Mouse (Mus musculus): ENCODE measurements around the gene Rhbdl3. TPM values are rescaled to one million over a fixed set of nuclear protein-coding genes. Genes with fewer than 3 reads are reported as not detected.
A peak's percentile ranks its signal among the peaks of the same experiment; 100 is the strongest.

Gene Rhbdl3
- total RNA-seq, 1 experiment, result 1.3 TPM

DNA sequence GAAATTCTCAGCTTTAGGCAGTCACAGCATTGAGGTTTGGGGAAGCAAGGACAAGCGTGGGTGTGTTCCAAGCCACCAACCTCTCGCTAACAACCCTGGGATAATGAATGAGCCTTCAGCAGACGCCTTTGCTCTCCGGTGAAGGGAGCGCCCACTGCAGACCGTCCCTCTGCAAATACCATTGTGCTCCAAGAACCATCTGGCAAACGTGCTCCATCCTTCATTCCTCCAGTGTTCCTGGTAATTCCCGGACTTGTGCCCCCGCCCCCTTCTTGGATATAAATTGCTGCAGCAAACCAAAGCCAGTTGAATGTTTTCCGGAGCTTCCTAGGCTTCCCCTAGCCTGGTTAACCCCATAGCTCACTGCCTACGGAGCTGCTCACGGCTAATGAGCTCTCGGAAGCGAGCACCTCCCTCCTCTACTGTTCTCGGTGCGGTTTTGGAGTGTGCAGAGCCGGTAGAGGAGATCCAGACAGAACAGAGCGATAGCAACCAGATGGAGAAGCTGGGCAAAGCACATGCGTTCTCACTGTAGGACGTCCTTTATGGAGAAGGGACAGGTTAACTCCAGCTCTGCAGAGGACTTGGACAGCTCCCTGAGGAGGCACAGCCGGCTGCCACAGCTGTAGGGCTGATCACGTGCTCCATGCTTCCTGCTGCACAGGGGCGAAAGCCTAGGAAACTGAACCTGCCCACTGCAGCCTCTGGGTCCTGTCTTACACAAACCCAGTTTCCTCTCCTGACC lies 10.8 kb upstream of the Rhbdl3 start:
- H3K4me3 ChIP-seq (ENCODE audit: insufficient read depth in 1 of 2, low read depth in 1 of 2, low read length in 2 of 2, poor library complexity in 1 of 2, severe bottlenecking in 1 of 2), result peak overlapping the region in 1 of 2 experiments; percentile 43; a peak in 2 of 4 replicates
- H3K9me3 ChIP-seq (ENCODE audit: control insufficient read depth, insufficient read depth, low read depth, low read length), result no peaks in the 10 kb centered on the region
- H3K36me3 ChIP-seq (ENCODE audit: control insufficient read depth, insufficient read depth, low read length, poor library complexity, severe bottlenecking), result no peaks in the 10 kb centered on the region
- H3K9ac ChIP-seq (ENCODE audit: insufficient read depth, low read depth, low read length, poor library complexity, severe bottlenecking), result no peak overlapping the region
- DNase-seq (ENCODE audit: low read depth, low spot score), result no peak
- in situ Hi-C loops (cut with MboI; ENCODE audit: low sequenced_read_pairs in 2 of 2, unreplicated experiment in 2 of 2), result no loop called here
- TF ChIP-seq HCFC1 (IDR thresholded peaks at IDR 0.05; ENCODE audit: borderline replicate concordance, insufficient read depth, low read length), result no peak
- H3K4me1 ChIP-seq (ENCODE audit: control insufficient read depth in 2 of 2, insufficient read depth in 2 of 2, low read length in 2 of 2, poor library complexity in 1 of 2), result peaks cover 2 to 5% of the 10 kb centered on the region in 2 experiments; a peak in 2 of 4 replicates
- H3K27ac ChIP-seq (ENCODE audit: insufficient read depth, low read depth, low read length, poor library complexity, severe bottlenecking), result no peak overlapping the region

GRCm38 (mm10) chr11:80291004-80291403 lies 9.7 kb upstream of the Rhbdl3 start:
- no peak overlapping the region for H3K27ac ChIP-seq (ENCODE audit: insufficient read depth, low read depth, low read length, poor library complexity, severe bottlenecking)
- no peaks in the 10 kb centered on the region for H3K36me3 ChIP-seq (ENCODE audit: control insufficient read depth, insufficient read depth, low read length, poor library complexity, severe bottlenecking)
- in situ Hi-C loops (cut with MboI; ENCODE audit: low sequenced_read_pairs in 2 of 2, unreplicated experiment in 2 of 2), result no loop called here
- H3K4me3 ChIP-seq (ENCODE audit: insufficient read depth in 1 of 2, low read depth in 1 of 2, low read length in 2 of 2, poor library complexity in 1 of 2, severe bottlenecking in 1 of 2), result no peak overlapping the region
- no peak for DNase-seq (ENCODE audit: low read depth, low spot score)
- H3K9me3 ChIP-seq (ENCODE audit: control insufficient read depth, insufficient read depth, low read depth, low read length), result no peaks in the 10 kb centered on the region
- H3K4me1 ChIP-seq (ENCODE audit: control insufficient read depth in 2 of 2, insufficient read depth in 2 of 2, low read length in 2 of 2, poor library complexity in 1 of 2), result peaks cover 2 to 5% of the 10 kb centered on the region in 2 experiments; a peak in 2 of 4 replicates
- no peak for TF ChIP-seq ZNF384 (IDR thresholded peaks at IDR 0.05; ENCODE audit: low read depth, low read length)
- no peak for TF ChIP-seq HCFC1 (IDR thresholded peaks at IDR 0.05; ENCODE audit: borderline replicate concordance, insufficient read depth, low read length)
- TF ChIP-seq ZC3H11A (IDR thresholded peaks at IDR 0.05; ENCODE audit: borderline replicate concordance, low read depth, low read length), result no peak
- TF ChIP-seq MAFK (IDR thresholded peaks at IDR 0.05; ENCODE audit: insufficient read depth, low read depth, low read length), result no peak
- TF ChIP-seq CHD2 (IDR thresholded peaks at IDR 0.05; ENCODE audit: low read depth, low read length), result no peak
- H3K9ac ChIP-seq (ENCODE audit: insufficient read depth, low read depth, low read length, poor library complexity, severe bottlenecking), result no peak overlapping the region

DNA sequence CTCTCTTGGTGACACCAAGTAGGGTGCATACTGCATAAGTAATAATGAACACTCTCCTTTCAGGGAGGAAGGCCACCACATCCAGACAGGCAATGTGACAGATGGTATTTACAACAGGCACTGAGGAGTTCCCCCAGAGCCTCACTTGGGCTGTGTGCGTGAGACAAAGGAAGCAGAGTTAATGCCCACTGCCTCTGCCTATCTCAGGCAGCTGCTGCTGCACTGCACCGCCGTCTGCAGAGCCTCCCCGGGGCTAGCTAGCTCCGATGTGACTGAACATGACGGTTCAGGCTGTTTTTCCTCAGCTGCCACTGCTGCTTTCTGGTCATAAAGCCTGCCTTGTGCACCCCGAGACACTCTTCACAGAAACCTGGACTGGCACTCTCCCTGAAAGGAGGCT lies 8.2 kb upstream of the Rhbdl3 start:
- TF ChIP-seq ZC3H11A (IDR thresholded peaks at IDR 0.05; ENCODE audit: borderline replicate concordance, low read depth, low read length) (no peak), MAFK (IDR thresholded peaks at IDR 0.05; ENCODE audit: insufficient read depth, low read depth, low read length) (no peak), HCFC1 (IDR thresholded peaks at IDR 0.05; ENCODE audit: borderline replicate concordance, insufficient read depth, low read length) (no peak), ZNF384 (IDR thresholded peaks at IDR 0.05; ENCODE audit: low read depth, low read length) (no peak), CHD2 (IDR thresholded peaks at IDR 0.05; ENCODE audit: low read depth, low read length) (no peak)
- no peaks in the 10 kb centered on the region for H3K9me3 ChIP-seq (ENCODE audit: control insufficient read depth, insufficient read depth, low read depth, low read length)
- peaks cover 0 to 5% of the 10 kb centered on the region in 2 experiments; a peak in 2 of 4 replicates for H3K4me1 ChIP-seq (ENCODE audit: control insufficient read depth in 2 of 2, insufficient read depth in 2 of 2, low read length in 2 of 2, poor library complexity in 1 of 2)
- no peak overlapping the region for H3K9ac ChIP-seq (ENCODE audit: insufficient read depth, low read depth, low read length, poor library complexity, severe bottlenecking)
- H3K27ac ChIP-seq (ENCODE audit: insufficient read depth, low read depth, low read length, poor library complexity, severe bottlenecking), result no peak overlapping the region
- H3K36me3 ChIP-seq (ENCODE audit: control insufficient read depth, insufficient read depth, low read length, poor library complexity, severe bottlenecking), result no peaks in the 10 kb centered on the region
- DNase-seq (ENCODE audit: low read depth, low spot score), result no peak
- H3K4me3 ChIP-seq (ENCODE audit: insufficient read depth in 1 of 2, low read depth in 1 of 2, low read length in 2 of 2, poor library complexity in 1 of 2, severe bottlenecking in 1 of 2), result no peak overlapping the region
- in situ Hi-C loops (cut with MboI; ENCODE audit: low sequenced_read_pairs in 2 of 2, unreplicated experiment in 2 of 2), result no loop called here

- Histone ChIP-seq H3K9me3 (ENCODE audit: control insufficient read depth, insufficient read depth, low read depth, low read length) (no peaks in the 10 kb centered on the region), H3K4me1 (ENCODE audit: control insufficient read depth in 2 of 2, insufficient read depth in 2 of 2, low read length in 2 of 2, poor library complexity in 1 of 2) (peaks cover 0 to 3% of the 10 kb centered on the region in 2 experiments; a peak in 1 of 4 replicates), H3K36me3 (ENCODE audit: control insufficient read depth, insufficient read depth, low read length, poor library complexity, severe bottlenecking) (no peaks in the 10 kb centered on the region), H3K27ac (ENCODE audit: insufficient read depth, low read depth, low read length, poor library complexity, severe bottlenecking) (no peak overlapping the region), H3K4me3 (ENCODE audit: insufficient read depth in 1 of 2, low read depth in 1 of 2, low read length in 2 of 2, poor library complexity in 1 of 2, severe bottlenecking in 1 of 2) (no peak overlapping the region), H3K9ac (ENCODE audit: insufficient read depth, low read depth, low read length, poor library complexity, severe bottlenecking) (no peak overlapping the region)
- no peak for TF ChIP-seq ZC3H11A (IDR thresholded peaks at IDR 0.05; ENCODE audit: borderline replicate concordance, low read depth, low read length)
- no peak for TF ChIP-seq ZNF384 (IDR thresholded peaks at IDR 0.05; ENCODE audit: low read depth, low read length)
- TF ChIP-seq MAFK (IDR thresholded peaks at IDR 0.05; ENCODE audit: insufficient read depth, low read depth, low read length), result no peak
- no peak for TF ChIP-seq HCFC1 (IDR thresholded peaks at IDR 0.05; ENCODE audit: borderline replicate concordance, insufficient read depth, low read length)
- TF ChIP-seq CHD2 (IDR thresholded peaks at IDR 0.05; ENCODE audit: low read depth, low read length), result no peak
- in situ Hi-C loops (cut with MboI; ENCODE audit: low sequenced_read_pairs in 2 of 2, unreplicated experiment in 2 of 2), result loop anchor here in 1 of 2 experiments (5.0 kb wide), 1 partner anchor 52 kb away; no protein-coding TSS in a partner anchor
- DNase-seq (ENCODE audit: low read depth, low spot score), result no peak
These were observed 5.6 kb upstream of the Rhbdl3 start for GRCm38 (mm10) chr11:80295066-80295465.
